Mouse (Mus musculus): ENCODE measurements around the gene Map3k19. TPM values are rescaled to one million over a fixed set of nuclear protein-coding genes. Genes with fewer than 3 reads are reported as not detected.

The Map3k19 gene
- polyA plus RNA-seq (2012): not detected in 2 replicates

- no peaks in the 10 kb centered on the region for H3K27me3 ChIP-seq (ENCODE audit: control insufficient read depth)
- no peak for TF ChIP-seq TAL1 (IDR thresholded peaks at IDR 0.05; ENCODE audit: low read length)
- no peak for TF ChIP-seq GATA1 (IDR thresholded peaks at IDR 0.05; ENCODE audit: low read length)
- H3K4me1 ChIP-seq (ENCODE audit: control insufficient read depth): no peaks in the 10 kb centered on the region
- no peaks in the 10 kb centered on the region for H3K36me3 ChIP-seq (ENCODE audit: control insufficient read depth)
- no peak within 1 kb of the TSS for H3K4me3 ChIP-seq (replicated peaks)
- H3K9me3 ChIP-seq (ENCODE audit: control insufficient read depth, low read length): peaks cover 5% of the 10 kb centered on the region
These were observed at the start of gene Map3k19 for GRCm38 (mm10) chr1:127854486-127855222. Gene Map3k19, minus strand, starts transcription at chr1:127855031.

- Histone ChIP-seq H3K9me3 (ENCODE audit: control insufficient read depth, low read length) (no peaks in the 10 kb centered on the region), H3K4me3 (replicated peaks) (no peak overlapping the region), H3K36me3 (ENCODE audit: control insufficient read depth) (peaks cover 33% of the 10 kb centered on the region), H3K4me1 (ENCODE audit: control insufficient read depth) (no peaks in the 10 kb centered on the region), H3K27me3 (ENCODE audit: control insufficient read depth) (no peaks in the 10 kb centered on the region)
- TF ChIP-seq TAL1 (IDR thresholded peaks at IDR 0.05; ENCODE audit: low read length) (no peak), GATA1 (IDR thresholded peaks at IDR 0.05; ENCODE audit: low read length) (no peak)
These were observed 44.6 kb upstream of the Map3k19 start for GRCm38 (mm10) chr1:127899401-127899800.

DNA sequence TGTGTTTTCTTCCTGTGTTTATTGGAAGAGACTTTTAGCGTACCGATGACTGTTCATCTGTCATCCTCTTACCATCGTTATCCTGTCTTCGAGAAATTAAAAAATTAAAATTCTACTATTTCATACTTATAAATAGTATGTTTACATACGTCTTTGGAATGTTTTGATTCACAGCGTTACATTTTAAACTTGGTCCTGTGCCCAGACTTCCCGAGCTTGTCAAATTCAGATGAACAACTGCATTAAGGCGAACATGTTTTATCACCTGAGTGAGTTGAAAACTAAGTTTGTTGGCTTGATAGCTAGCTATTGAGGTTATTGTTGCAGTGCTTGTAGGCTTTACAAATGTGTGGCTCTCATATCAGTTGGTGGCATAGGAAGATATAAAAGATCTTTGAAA, 14.4 kb upstream of the Map3k19 start:
- TF ChIP-seq TAL1 (IDR thresholded peaks at IDR 0.05; ENCODE audit: low read length) (no peak), GATA1 (IDR thresholded peaks at IDR 0.05; ENCODE audit: low read length) (no peak)
- H3K27me3 ChIP-seq (ENCODE audit: control insufficient read depth): no peaks in the 10 kb centered on the region
- peaks cover 33% of the 10 kb centered on the region for H3K36me3 ChIP-seq (ENCODE audit: control insufficient read depth)
- H3K9me3 ChIP-seq (ENCODE audit: control insufficient read depth, low read length): no peaks in the 10 kb centered on the region
- H3K4me1 ChIP-seq (ENCODE audit: control insufficient read depth): peaks cover 26% of the 10 kb centered on the region
- H3K4me3 ChIP-seq (replicated peaks): peak overlapping the region; percentile 93

DNA sequence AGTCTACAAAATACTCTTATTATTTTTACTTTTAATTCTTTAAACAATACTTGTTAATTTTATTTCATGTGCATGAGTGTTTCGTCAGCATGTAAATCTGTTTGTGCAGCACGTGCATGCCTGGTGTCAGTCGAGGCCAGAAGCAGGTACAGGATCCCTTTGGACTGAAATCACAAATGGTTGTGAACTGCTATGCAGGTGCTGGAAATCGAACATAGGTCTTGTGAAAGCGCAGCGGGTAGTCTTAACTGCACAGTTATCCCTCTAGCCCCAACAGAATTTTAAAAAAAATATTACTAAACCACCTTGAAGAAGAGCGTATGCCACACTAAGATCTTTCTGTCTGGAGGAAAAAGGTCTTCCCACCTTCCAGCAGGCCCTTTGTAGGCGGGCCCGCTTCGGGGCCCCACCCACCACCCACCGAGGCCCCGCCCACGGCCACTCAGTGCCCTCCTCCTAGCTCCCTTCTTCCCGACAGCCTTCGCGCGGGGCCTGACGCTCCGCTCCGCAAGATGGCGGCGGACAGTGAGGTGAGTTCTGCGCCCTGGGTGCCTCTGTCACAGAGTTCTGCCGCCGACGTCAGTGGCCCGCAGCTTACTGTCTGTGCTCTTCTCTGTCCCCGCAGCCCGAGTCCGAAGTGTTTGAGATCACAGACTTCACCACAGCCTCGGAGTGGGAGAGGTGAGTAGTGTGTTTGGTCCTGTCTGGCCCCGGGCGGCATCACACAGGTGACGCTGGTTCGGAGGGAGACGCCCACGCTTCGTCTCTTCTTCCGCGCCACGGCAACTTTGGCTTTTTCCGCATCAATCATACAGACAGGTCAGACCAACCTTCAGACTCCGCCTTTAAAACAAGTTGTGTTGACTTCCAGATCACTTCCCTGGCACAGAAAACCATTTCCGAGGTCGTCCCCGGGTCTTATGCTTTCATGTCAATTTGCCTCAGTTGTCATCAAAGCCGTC, 13.8 kb upstream of the Map3k19 start, which contains the start of gene Rab3gap1:
Gene Rab3gap1, plus strand, starts transcription at position 474 of the 962 bp plus-strand sequence.
- H3K9me3 ChIP-seq (ENCODE audit: control insufficient read depth, low read length): no peaks in the 10 kb centered on the region
- H3K4me3 ChIP-seq (replicated peaks): peak within 1 kb of the TSS; percentile 93
- TF ChIP-seq TAL1 (IDR thresholded peaks at IDR 0.05; ENCODE audit: low read length) (no peak), GATA1 (IDR thresholded peaks at IDR 0.05; ENCODE audit: low read length) (no peak)
- H3K27me3 ChIP-seq (ENCODE audit: control insufficient read depth): no peaks in the 10 kb centered on the region
- peaks cover 30% of the 10 kb centered on the region for H3K36me3 ChIP-seq (ENCODE audit: control insufficient read depth)
- H3K4me1 ChIP-seq (ENCODE audit: control insufficient read depth): peaks cover 26% of the 10 kb centered on the region

DNA sequence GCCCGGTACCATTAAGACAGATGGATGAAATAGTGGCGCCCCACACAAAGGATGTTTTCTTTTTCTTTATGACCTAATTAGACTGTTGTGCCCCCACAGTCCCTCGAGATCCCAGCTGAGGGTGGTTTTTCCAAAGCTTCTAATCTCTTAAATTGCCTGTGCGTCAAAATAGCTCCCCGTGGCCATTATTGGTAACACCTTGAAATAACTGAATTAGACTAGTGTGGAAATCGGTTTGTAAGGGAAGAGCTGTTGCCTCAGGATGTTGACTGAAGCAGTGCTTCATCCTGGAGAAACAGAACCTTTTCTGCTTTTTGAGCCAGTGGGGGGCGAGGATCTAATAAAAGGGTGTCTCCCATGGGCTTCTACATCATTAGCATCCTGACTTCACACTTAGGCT, 9.0 kb upstream of the Map3k19 start:
- Histone ChIP-seq H3K27me3 (ENCODE audit: control insufficient read depth) (no peaks in the 10 kb centered on the region), H3K9me3 (ENCODE audit: control insufficient read depth, low read length) (no peaks in the 10 kb centered on the region), H3K4me3 (replicated peaks) (no peak overlapping the region), H3K4me1 (ENCODE audit: control insufficient read depth) (peaks cover 5% of the 10 kb centered on the region), H3K36me3 (ENCODE audit: control insufficient read depth) (no peaks in the 10 kb centered on the region)
- TF ChIP-seq TAL1 (IDR thresholded peaks at IDR 0.05; ENCODE audit: low read length) (no peak), GATA1 (IDR thresholded peaks at IDR 0.05; ENCODE audit: low read length) (no peak)

DNA sequence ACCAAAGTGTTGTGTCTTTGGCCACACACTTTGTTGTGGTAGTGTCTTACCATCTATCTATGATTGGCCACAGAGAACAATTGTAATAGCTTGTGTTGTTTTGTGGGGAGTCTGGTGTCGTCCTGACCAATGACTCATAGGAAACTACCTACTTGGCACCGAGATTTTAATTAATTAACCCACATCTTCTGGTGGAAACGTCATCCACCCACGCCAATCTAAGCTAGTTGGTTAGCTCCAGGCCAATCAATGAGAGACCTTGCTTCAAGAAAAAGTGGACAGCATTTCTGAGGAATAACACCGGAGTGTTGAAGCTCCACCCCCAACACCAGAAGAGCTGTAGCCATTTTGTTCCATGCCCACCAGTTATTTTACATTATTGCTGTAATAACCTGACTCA, 7.1 kb upstream of the Map3k19 start:
- TF ChIP-seq GATA1 (IDR thresholded peaks at IDR 0.05; ENCODE audit: low read length) (no peak), TAL1 (IDR thresholded peaks at IDR 0.05; ENCODE audit: low read length) (no peak)

DNA sequence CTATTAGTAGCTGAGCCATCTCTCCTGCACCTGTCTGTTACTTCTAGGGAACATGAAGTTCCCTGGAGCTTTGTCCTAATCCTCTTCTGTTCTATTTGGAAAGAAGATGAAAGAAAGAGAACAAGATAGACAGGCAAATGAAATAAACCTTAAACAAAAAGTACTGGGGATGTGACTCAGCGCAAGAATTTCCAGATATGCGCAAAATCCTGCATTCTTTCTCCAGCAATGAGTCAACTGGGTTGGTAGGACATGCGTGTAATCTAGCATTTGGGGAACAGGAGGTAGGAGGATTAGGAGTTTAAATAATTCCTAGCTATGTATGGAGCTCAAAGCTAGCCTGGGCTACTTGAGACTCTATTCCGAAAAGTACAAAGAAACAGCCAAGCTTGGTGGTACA, 5.7 kb upstream of the Map3k19 start:
- TF ChIP-seq GATA1 (IDR thresholded peaks at IDR 0.05; ENCODE audit: low read length) (no peak), TAL1 (IDR thresholded peaks at IDR 0.05; ENCODE audit: low read length) (no peak)
- Histone ChIP-seq H3K27me3 (ENCODE audit: control insufficient read depth) (no peaks in the 10 kb centered on the region), H3K4me1 (ENCODE audit: control insufficient read depth) (no peaks in the 10 kb centered on the region), H3K36me3 (ENCODE audit: control insufficient read depth) (no peaks in the 10 kb centered on the region), H3K4me3 (replicated peaks) (no peak overlapping the region), H3K9me3 (ENCODE audit: control insufficient read depth, low read length) (no peaks in the 10 kb centered on the region)

More for the DNA sequence above, 7.1 kb upstream of the Map3k19 start:
- Histone ChIP-seq H3K9me3 (ENCODE audit: control insufficient read depth, low read length) (no peaks in the 10 kb centered on the region), H3K4me1 (ENCODE audit: control insufficient read depth) (no peaks in the 10 kb centered on the region), H3K36me3 (ENCODE audit: control insufficient read depth) (no peaks in the 10 kb centered on the region), H3K4me3 (replicated peaks) (no peak overlapping the region), H3K27me3 (ENCODE audit: control insufficient read depth) (no peaks in the 10 kb centered on the region)

DNA sequence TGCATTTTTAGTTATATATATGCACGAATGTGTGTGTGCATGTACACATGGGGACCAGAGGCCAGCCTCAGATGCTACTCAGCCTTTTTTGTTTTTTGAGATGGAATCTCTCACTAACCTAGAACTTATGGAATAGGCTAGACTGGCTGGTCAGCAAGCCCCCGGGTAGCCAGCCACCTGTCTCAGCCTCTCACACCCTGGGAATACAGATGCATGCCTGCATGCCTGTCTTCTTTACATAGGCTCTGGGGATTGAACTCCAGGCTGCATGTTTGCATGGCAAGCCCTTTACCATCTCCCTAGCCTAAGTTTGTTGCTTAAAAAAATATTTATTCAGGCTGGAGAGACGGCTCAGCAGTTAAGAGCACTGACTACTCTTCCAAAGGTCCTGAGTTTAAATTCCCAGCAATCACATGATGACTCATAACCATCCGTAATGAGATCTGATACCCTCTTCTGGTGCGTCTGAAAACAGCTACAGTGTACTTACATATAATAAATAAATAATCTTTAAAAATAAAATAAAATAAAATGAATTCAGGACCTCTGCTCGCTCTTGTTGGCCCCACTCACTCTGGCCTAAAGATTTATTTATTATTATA, 5.1 kb upstream of the Map3k19 start:
- Histone ChIP-seq H3K4me3 (replicated peaks) (no peak overlapping the region), H3K4me1 (ENCODE audit: control insufficient read depth) (no peaks in the 10 kb centered on the region)

More for the DNA sequence above, 5.1 kb upstream of the Map3k19 start:
- Histone ChIP-seq H3K36me3 (ENCODE audit: control insufficient read depth) (no peaks in the 10 kb centered on the region), H3K9me3 (ENCODE audit: control insufficient read depth, low read length) (no peaks in the 10 kb centered on the region), H3K27me3 (ENCODE audit: control insufficient read depth) (no peaks in the 10 kb centered on the region)
- TF ChIP-seq GATA1 (IDR thresholded peaks at IDR 0.05; ENCODE audit: low read length): no peak
- TF ChIP-seq TAL1 (IDR thresholded peaks at IDR 0.05; ENCODE audit: low read length): no peak

Data from erythroblast, embryonic 14.5 days (primary cell).